Mouse (Mus musculus) spleen, adult 2 months (tissue): ENCODE measurements around the gene A3galt2.

Experiments used
- CTCF ChIP-seq: fragments of 200-500 bp; IDR thresholded peaks from 2 replicates; pipeline ENCODE4 v1.5.1; 2011; ENCODE audit warnings: mild to moderate bottlenecking, inconsistent platforms; ENCODE audit not compliant: insufficient read depth, insufficient read length, insufficient replicate concordance; ENCODE audit errors: extremely low read depth
- POLR2A ChIP-seq: fragments of 200-500 bp; IDR thresholded peaks from 2 replicates; pipeline ENCODE4 v1.6.1; 2011; ENCODE audit warnings: low read depth, low read length, inconsistent platforms

- TF ChIP-seq CTCF (no peak), POLR2A (no peak)
Measured at GRCm38 (mm10) chr4:128748309-128748708, 6.9 kb upstream of the A3galt2 start.
